Mouse (Mus musculus): ENCODE data around the gene Ror1.

Ror1 gene

GRCm38 (mm10) chr4:100208081-100208480 is 112.5 kb downstream of the Ror1 start:
- intact Hi-C loops (cut with DNase I): no loop called here

GRCm38 (mm10) chr4:100209106-100209505 is 113.5 kb downstream of the Ror1 start:
- intact Hi-C loops (cut with DNase I): no loop called here

GRCm38 (mm10) chr4:100211331-100211730 is 115.7 kb downstream of the Ror1 start:
- intact Hi-C loops (cut with DNase I): loop anchor here (5.0 to 10.0 kb wide), 2 partner anchors 113 to 196 kb away; no protein-coding TSS in a partner anchor

GRCm38 (mm10) chr4:100214324-100215215 is 119.0 kb downstream of the Ror1 start:
- intact Hi-C loops (cut with DNase I): loop anchor here (5.0 to 10.0 kb wide), 2 partner anchors 110 to 193 kb away; no protein-coding TSS in a partner anchor

- intact Hi-C loops (cut with DNase I): loop anchor here (10.0 kb wide), 1 partner anchor 108 kb away; no protein-coding TSS in a partner anchor
Observed at GRCm38 (mm10) chr4:100216587-100216986, 121.0 kb downstream of the Ror1 start.

GRCm38 (mm10) chr4:100219026-100219425 is 123.4 kb downstream of the Ror1 start:
- intact Hi-C loops (cut with DNase I): loop anchor here (10.0 kb wide), 1 partner anchor 106 kb away; no protein-coding TSS in a partner anchor

- intact Hi-C loops (cut with DNase I): loop anchor here (10.0 kb wide), 1 partner anchor 105 kb away; no protein-coding TSS in a partner anchor
Observed at GRCm38 (mm10) chr4:100219599-100219998, 124.0 kb downstream of the Ror1 start.

GRCm38 (mm10) chr4:100221978-100222737 is 126.6 kb downstream of the Ror1 start:
- intact Hi-C loops (cut with DNase I): no loop called here

- intact Hi-C loops (cut with DNase I): no loop called here
Observed at GRCm38 (mm10) chr4:100223532-100223931, 127.9 kb downstream of the Ror1 start.

GRCm38 (mm10) chr4:100223965-100224364 is 128.4 kb downstream of the Ror1 start:
- intact Hi-C loops (cut with DNase I): no loop called here

- intact Hi-C loops (cut with DNase I): no loop called here
Observed at GRCm38 (mm10) chr4:100226619-100227018, 131.0 kb downstream of the Ror1 start.

GRCm38 (mm10) chr4:100228106-100228505 is 132.5 kb downstream of the Ror1 start:
- intact Hi-C loops (cut with DNase I): no loop called here

- intact Hi-C loops (cut with DNase I): no loop called here
Observed at GRCm38 (mm10) chr4:100230245-100230644, 134.7 kb downstream of the Ror1 start.

GRCm38 (mm10) chr4:100230963-100231362 is 135.4 kb downstream of the Ror1 start:
- intact Hi-C loops (cut with DNase I): no loop called here

GRCm38 (mm10) chr4:100231906-100232305 is 136.3 kb downstream of the Ror1 start:
- intact Hi-C loops (cut with DNase I): no loop called here

GRCm38 (mm10) chr4:100232541-100232940 is 136.9 kb downstream of the Ror1 start:
- intact Hi-C loops (cut with DNase I): no loop called here

GRCm38 (mm10) chr4:100233770-100234169 is 138.2 kb downstream of the Ror1 start:
- intact Hi-C loops (cut with DNase I): no loop called here

- intact Hi-C loops (cut with DNase I): no loop called here
Observed at GRCm38 (mm10) chr4:100236339-100236738, 140.7 kb downstream of the Ror1 start.

GRCm38 (mm10) chr4:100242061-100242756 is 146.6 kb downstream of the Ror1 start:
- intact Hi-C loops (cut with DNase I): no loop called here

- intact Hi-C loops (cut with DNase I): no loop called here
Observed at GRCm38 (mm10) chr4:100244250-100244649, 148.7 kb downstream of the Ror1 start.

GRCm38 (mm10) chr4:100244701-100245100 is 149.1 kb downstream of the Ror1 start:
- intact Hi-C loops (cut with DNase I): no loop called here
